Mouse (Mus musculus) CH12.LX (cell line): ENCODE results near the gene S100pbp. TPM values are rescaled to one million over a fixed set of nuclear protein-coding genes. Genes with fewer than 3 reads are reported as not detected.

Source experiments
- DNase-seq: peaks from one replicate; pipeline ENCODE4 v3.0.0-alpha.2; 2013; ENCODE audit errors: extremely low read depth
- H3K27ac ChIP-seq: 2 replicates; pipeline ENCODE4 v1.5.1; 2012; ENCODE audit warnings: low read depth, mild to moderate bottlenecking, control low read depth, moderate library complexity; ENCODE audit not compliant: insufficient read depth
- H3K27me3 ChIP-seq: replicated peaks from 2 replicates; pipeline ENCODE3; 2012; ENCODE audit warnings: inconsistent platforms
- H3K36me3 ChIP-seq, 2 experiments: replicated peaks in 1 of 2; 2 replicates each; pipeline versions ENCODE3 to v1.6.1; 2012; ENCODE audit warnings: inconsistent platforms in 1 of 2, low read length in 1 of 2, mild to moderate bottlenecking in 1 of 2, mixed read lengths in 1 of 2, moderate library complexity in 1 of 2; ENCODE audit not compliant: control insufficient read depth in 1 of 2, insufficient read depth in 1 of 2
- H3K4me1 ChIP-seq, 2 experiments: 2 replicates each; pipeline ENCODE4 v1.6.1; 2012; ENCODE audit warnings: inconsistent platforms in 1 of 2, moderate library complexity in 1 of 2; ENCODE audit not compliant: insufficient read depth in 2 of 2, control insufficient read depth in 1 of 2
- H3K4me2 ChIP-seq: 2 replicates; pipeline ENCODE4 v1.6.1; 2012; ENCODE audit warnings: low read depth, mild to moderate bottlenecking, control low read depth; ENCODE audit not compliant: poor library complexity, insufficient read depth, severe bottlenecking
- H3K4me3 ChIP-seq, 3 experiments: fragments of 150-350 bp in 1 of 3; sonication (generic) in 1 of 3; replicated peaks in 1 of 3; 2 replicates each; pipeline versions ENCODE3 to v1.5.1; 2011 to 2012; ENCODE audit warnings: low read depth in 2 of 3, low read length in 2 of 3, mild to moderate bottlenecking in 2 of 3, moderate library complexity in 2 of 3, control low read depth in 1 of 3, improper control_type of control experiment in 1 of 3, inconsistent platforms in 1 of 3, mixed read lengths in 1 of 3; ENCODE audit not compliant: poor library complexity in 1 of 3
- H3K79me2 ChIP-seq: replicated peaks from 2 replicates; pipeline ENCODE4 v1.6.1; 2012; ENCODE audit warnings: mild to moderate bottlenecking, moderate library complexity; ENCODE audit not compliant: control insufficient read depth, poor library complexity, insufficient read depth, severe bottlenecking; ENCODE audit errors: extremely low read depth
- H3K9ac ChIP-seq: 2 replicates; pipeline ENCODE4 v1.6.1; 2012; ENCODE audit warnings: low read depth, mild to moderate bottlenecking, control low read depth, moderate library complexity; ENCODE audit not compliant: insufficient read depth
- H3K9me3 ChIP-seq: replicated peaks from 2 replicates; pipeline ENCODE3; 2012; ENCODE audit warnings: low read length, inconsistent platforms, mixed read lengths
- BHLHE40 ChIP-seq: IDR thresholded peaks from 2 replicates; pipeline ENCODE4 v1.6.1; 2011; ENCODE audit warnings: mild to moderate bottlenecking, low read depth, low read length, improper control_type of control experiment
- CHD1 ChIP-seq: IDR thresholded peaks from 2 replicates; pipeline ENCODE4 v1.6.1; 2012; ENCODE audit warnings: low read depth, low read length, improper control_type of control experiment, inconsistent platforms
- CHD2 ChIP-seq: IDR thresholded peaks from 2 replicates; pipeline ENCODE4 v1.6.1; 2011; ENCODE audit warnings: low read length, improper control_type of control experiment
- CTCF ChIP-seq, 2 experiments: IDR thresholded peaks in 1 of 2; conservative IDR thresholded peaks in 1 of 2; 2 replicates each; pipeline ENCODE4 v1.5.1; 2011 to 2012; ENCODE audit warnings: low read depth in 2 of 2, low read length in 2 of 2, improper control_type of control experiment in 1 of 2, inconsistent platforms in 1 of 2, mild to moderate bottlenecking in 1 of 2, moderate library complexity in 1 of 2
- E2F4 ChIP-seq: IDR thresholded peaks from 2 replicates; pipeline ENCODE4 v1.6.1; 2011; ENCODE audit warnings: low read depth, low read length, improper control_type of control experiment; ENCODE audit not compliant: insufficient replicate concordance
- ETS1 ChIP-seq: conservative IDR thresholded peaks from 2 replicates; pipeline ENCODE4 v1.6.1; 2012; ENCODE audit warnings: low read depth, mild to moderate bottlenecking, inconsistent platforms, low read length, improper control_type of control experiment, moderate library complexity
- JUN ChIP-seq: IDR thresholded peaks from 2 replicates; pipeline ENCODE4 v1.6.1; 2011; ENCODE audit warnings: low read depth, mild to moderate bottlenecking, low read length, improper control_type of control experiment, moderate library complexity; ENCODE audit not compliant: insufficient read depth
- MAZ ChIP-seq: IDR thresholded peaks from 2 replicates; pipeline ENCODE4 v1.6.1; 2012; ENCODE audit warnings: low read depth, mild to moderate bottlenecking, inconsistent platforms, low read length, improper control_type of control experiment, moderate library complexity
- MEF2A ChIP-seq: IDR thresholded peaks from 2 replicates; pipeline ENCODE4 v1.6.1; 2014; ENCODE audit warnings: low read depth, mild to moderate bottlenecking, inconsistent platforms, low read length, improper control_type of control experiment, borderline replicate concordance
- MXI1 ChIP-seq: IDR thresholded peaks from 2 replicates; pipeline ENCODE4 v1.6.1; 2011; ENCODE audit warnings: mild to moderate bottlenecking, low read depth, low read length, improper control_type of control experiment
- NRF1 ChIP-seq: IDR thresholded peaks from 2 replicates; pipeline ENCODE4 v1.6.1; 2014; ENCODE audit warnings: low read depth, mild to moderate bottlenecking, inconsistent platforms, low read length, improper control_type of control experiment, moderate library complexity
- RAD21 ChIP-seq: IDR thresholded peaks from 2 replicates; pipeline ENCODE4 v1.6.1; 2011; ENCODE audit warnings: low read depth, mild to moderate bottlenecking, low read length, improper control_type of control experiment, moderate library complexity
- SMC3 ChIP-seq: IDR thresholded peaks from 2 replicates; pipeline ENCODE4 v1.6.1; 2011; ENCODE audit warnings: low read depth, low read length, improper control_type of control experiment
- TBP ChIP-seq: conservative IDR thresholded peaks from 2 replicates; pipeline ENCODE4 v1.6.1; 2011; ENCODE audit warnings: low read depth, low read length, improper control_type of control experiment
- USF1 ChIP-seq: IDR thresholded peaks from 2 replicates; pipeline ENCODE4 v1.6.1; 2014; ENCODE audit warnings: low read depth, mild to moderate bottlenecking, inconsistent platforms, low read length, improper control_type of control experiment
- USF2 ChIP-seq: conservative IDR thresholded peaks from 2 replicates; pipeline ENCODE4 v1.6.1; 2011; ENCODE audit warnings: low read depth, low read length, improper control_type of control experiment
- ZC3H11A ChIP-seq: IDR thresholded peaks from 2 replicates; pipeline ENCODE4 v1.6.1; 2012; ENCODE audit warnings: low read depth, mild to moderate bottlenecking, inconsistent platforms, low read length, improper control_type of control experiment
- dilution Hi-C: fragments of 300-500 bp; cut with MboI; formaldehyde crosslinking; loops from 2 replicates; pipeline ENCODE4 v1.14.3; 2020; ENCODE audit warnings: low sequenced_read_pairs; ENCODE audit not compliant: extremely low pct_unique_long_range_greater_than_20kb, extremely low pct_ligation_motif_present
- in situ Hi-C: fragments of 300-500 bp; cut with MboI; formaldehyde crosslinking; loops from 3 replicates; pipeline ENCODE4 v1.14.3; 2019; ENCODE audit warnings: low sequenced_read_pairs, low pct_ligation_motif_present, low pct_unique_long_range_greater_than_20kb, mixed read lengths
- polyA plus RNA-seq: library from polyadenylated mRNA; unstranded; fragments of >175 nt; gene quantifications from 2 replicates; pipeline ENCODE4 v1.2.1, GENCODE M21; 2012; ENCODE audit warnings: low read depth; ENCODE audit not compliant: insufficient read length
- total RNA-seq, 2 experiments: library from RNA; depleted of rRNA; stranded (reverse); fragments of 300-350 nt in 1 of 2; fragments of >200 nt in 1 of 2; gene quantifications; 2 replicates each; pipeline ENCODE4 v1.2.3; 2012 to 2014

The S100pbp gene
- total and polyA plus RNA-seq, 3 experiments, result 22.5 to 43.6 (median 43.6) TPM

- in situ Hi-C loops (no loop called here), dilution Hi-C loops (no loop called here)
- Histone ChIP-seq H3K4me1 (peaks cover 6 to 7% of the 10 kb centered on the region in 2 experiments), H3K27ac (no peak overlapping the region), H3K27me3 (peaks cover 71% of the 10 kb centered on the region), H3K4me3 (no peak overlapping the region), H3K4me2 (no peak overlapping the region), H3K9ac (no peak overlapping the region), H3K79me2 (no peaks in the 10 kb centered on the region), H3K9me3 (peaks cover 10% of the 10 kb centered on the region), H3K36me3 (no peaks in the 10 kb centered on the region)
- no peak for DNase-seq
- no peak for TF ChIP-seq ZC3H11A
- no peak for TF ChIP-seq CHD2
- no peak for TF ChIP-seq USF1
- TF ChIP-seq CHD1, result no peak
- TF ChIP-seq RAD21, result no peak
- TF ChIP-seq USF2, result no peak
- TF ChIP-seq MAZ, result no peak
- TF ChIP-seq E2F4, result no peak
- TF ChIP-seq NRF1, result no peak
- TF ChIP-seq MEF2A, result no peak
- TF ChIP-seq BHLHE40, result no peak
- TF ChIP-seq MXI1, result no peak
Observed at GRCm38 (mm10) chr4:129112231-129112630, 77.3 kb downstream of the S100pbp start.

- dilution Hi-C loops, result no loop called here
- no peak overlapping the region for H3K9ac ChIP-seq
- peak; percentile 17 for DNase-seq
- peaks cover 3 to 6% of the 10 kb centered on the region in 2 experiments for H3K4me1 ChIP-seq
- no peak overlapping the region for H3K4me3 ChIP-seq
- H3K36me3 ChIP-seq, result no peaks in the 10 kb centered on the region
- no peak overlapping the region for H3K27ac ChIP-seq
- in situ Hi-C loops, result no loop called here
- no peak overlapping the region for H3K4me2 ChIP-seq
- H3K27me3 ChIP-seq, result peaks cover 69% of the 10 kb centered on the region
- TF ChIP-seq SMC3, result peak; percentile 32
- TF ChIP-seq CTCF (conservative IDR thresholded peaks at IDR 0.05 in 1 of 2, IDR thresholded peaks at IDR 0.05 in 1 of 2; ENCODE audit: low read depth in 2 of 2, low read length in 2 of 2), result peak; percentile 29 to 57; a peak in 3 of 4 replicates
- no peak for TF ChIP-seq TBP
- peak; percentile 43 for TF ChIP-seq RAD21
- TF ChIP-seq ETS1, result no peak
- TF ChIP-seq JUN, result no peak
- TF ChIP-seq, all 38 proteins: peak for 3
- H3K79me2 ChIP-seq, result no peaks in the 10 kb centered on the region
- H3K9me3 ChIP-seq, result peaks cover 10% of the 10 kb centered on the region
Observed at GRCm38 (mm10) chr4:129111350-129111749, 78.2 kb downstream of the S100pbp start.
